Mouse (Mus musculus) frontal cortex, postnatal 25 days (tissue): ENCODE data around the gene Olfr1226.
"Not testable (repeated sequence)": the region's sequence is repeated elsewhere in the genome, so short reads cannot be mapped to it uniquely, and the experiment has no call there.

Experiments used
- DNase-seq, 2 experiments: peaks; one replicate each; pipeline ENCODE4 v3.0.0; 2022; ENCODE audit warnings: low spot score in 2 of 2

Gene Olfr1226

GRCm38 (mm10) chr2:89199948-89200347, at the start of gene Olfr1226:
Gene Olfr1226 (minus strand): TSS chr2:89200048.
- no peak for DNase-seq

GRCm38 (mm10) chr2:89196325-89196982, 3.4 kb downstream of the Olfr1226 start:
- DNase-seq = no peak

DNA sequence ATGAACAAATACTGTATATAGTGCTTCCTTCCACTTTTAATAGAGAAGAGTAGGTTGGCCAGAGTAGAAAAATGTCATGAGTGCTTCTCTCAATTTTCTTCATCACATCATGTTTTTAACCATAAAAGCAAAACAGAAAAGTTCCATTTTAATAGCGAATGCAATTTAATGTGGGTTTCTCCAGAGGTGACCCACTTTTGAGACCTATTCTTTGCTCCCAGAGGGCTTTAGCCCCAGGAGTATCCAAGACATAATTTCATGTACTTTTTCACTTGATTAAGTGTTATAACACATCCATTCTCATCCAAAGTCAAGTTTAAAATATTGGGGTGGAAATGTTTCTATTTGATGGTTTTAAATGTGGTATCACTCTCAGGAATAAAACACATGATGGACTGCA, 25.3 kb downstream of the Olfr1226 start, which contains the start of gene Olfr1225:
Olfr1225 (minus strand) TSS at position 101 of the 400 bp plus-strand sequence.
- DNase-seq = no peak

DNA sequence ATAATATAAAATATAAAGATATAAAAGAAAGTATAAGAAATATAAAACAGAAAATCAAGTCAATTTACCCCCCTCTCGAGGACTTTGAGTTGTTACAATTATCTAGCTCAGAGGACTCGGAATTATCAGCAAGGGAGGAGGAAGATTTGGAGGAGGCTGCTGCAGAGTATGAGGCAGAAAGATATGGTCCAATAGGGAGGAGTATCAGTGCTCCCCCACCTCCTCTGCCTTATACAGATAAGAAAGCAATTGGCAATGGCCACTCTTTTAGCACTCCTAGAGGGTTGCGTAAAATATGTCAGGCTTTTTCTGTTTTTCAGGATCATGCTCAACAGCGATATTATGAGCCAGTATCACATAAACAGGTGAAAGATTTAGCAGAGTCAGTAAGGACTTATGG, 35.1 kb downstream of the Olfr1226 start:
- not testable (repeated sequence) for DNase-seq

- not testable (repeated sequence) for DNase-seq
Measured at GRCm38 (mm10) chr2:89163991-89164390, 35.9 kb downstream of the Olfr1226 start, which contains the start of gene Olfr1224-ps1. Gene Olfr1224-ps1 (minus strand): TSS chr2:89164091.

- DNase-seq = no peak
Measured at GRCm38 (mm10) chr2:89151460-89151859, 48.4 kb downstream of the Olfr1226 start, which contains the start of gene Olfr1223. Gene Olfr1223 (minus strand): TSS chr2:89151560.
